Mouse (Mus musculus) hindbrain, embryonic 15.5 days (tissue): ENCODE measurements at regions not wholly inside any gene's neighbourhood (a gene's known extent, or its start where the extent isn't known, plus 50 kb on each side); places are given as distances from the start of the nearest gene placed in this dataset.
A peak's percentile ranks its signal among the peaks of the same experiment; 100 is the strongest.
"Not testable (repeated sequence)": the region's sequence is repeated elsewhere in the genome, so short reads cannot be mapped to it uniquely, and the experiment has no call there.

Source experiments
- ATAC-seq: fragments of 200-750 bp; cut with Nextera tagmentation; 2 replicates; pipeline ENCODE4 v1.8.0; 2017; ENCODE audit warnings: low read depth, moderate number of reproducible peaks, moderate TSS enrichment; ENCODE audit not compliant: low FRiP score
- H3K27ac ChIP-seq: fragments of 300-500 bp; sonication (generic); replicated peaks from 2 replicates; pipeline ENCODE4 v1.5.1; 2015; ENCODE audit warnings: mild to moderate bottlenecking, inconsistent platforms
- H3K27me3 ChIP-seq: fragments of 300-500 bp; sonication (generic); 2 replicates; pipeline ENCODE4 v1.6.1; 2015; ENCODE audit warnings: control low read depth, inconsistent platforms
- H3K36me3 ChIP-seq: fragments of 300-500 bp; sonication (generic); 2 replicates; pipeline ENCODE4 v1.6.1; 2015; ENCODE audit warnings: control low read depth, inconsistent platforms
- H3K4me1 ChIP-seq: fragments of 300-500 bp; sonication (generic); replicated peaks from 2 replicates; pipeline ENCODE4 v1.6.1; 2015; ENCODE audit warnings: control low read depth, inconsistent platforms
- H3K4me2 ChIP-seq: fragments of 300-500 bp; sonication (generic); 2 replicates; pipeline ENCODE4 v1.6.1; 2015; ENCODE audit warnings: moderate library complexity, mild to moderate bottlenecking, inconsistent platforms
- H3K4me3 ChIP-seq: fragments of 300-500 bp; sonication (generic); 2 replicates; pipeline ENCODE4 v1.5.1; 2015; ENCODE audit warnings: mild to moderate bottlenecking, inconsistent platforms
- H3K9ac ChIP-seq: fragments of 300-500 bp; sonication (generic); 2 replicates; pipeline ENCODE4 v1.6.1; 2015; ENCODE audit warnings: inconsistent platforms
- H3K9me3 ChIP-seq: fragments of 300-500 bp; sonication (generic); 2 replicates; pipeline ENCODE4 v1.6.1; 2016; ENCODE audit warnings: control low read depth, inconsistent platforms
- WGBS: fragments of 180-500 bp; shearing (Covaris S2); methylation state at CpG from one replicate; pipeline ENCODE4 v1.1.7; 2015; 5-methylcytosine and 5-hydroxymethylcytosine counted together

DNA sequence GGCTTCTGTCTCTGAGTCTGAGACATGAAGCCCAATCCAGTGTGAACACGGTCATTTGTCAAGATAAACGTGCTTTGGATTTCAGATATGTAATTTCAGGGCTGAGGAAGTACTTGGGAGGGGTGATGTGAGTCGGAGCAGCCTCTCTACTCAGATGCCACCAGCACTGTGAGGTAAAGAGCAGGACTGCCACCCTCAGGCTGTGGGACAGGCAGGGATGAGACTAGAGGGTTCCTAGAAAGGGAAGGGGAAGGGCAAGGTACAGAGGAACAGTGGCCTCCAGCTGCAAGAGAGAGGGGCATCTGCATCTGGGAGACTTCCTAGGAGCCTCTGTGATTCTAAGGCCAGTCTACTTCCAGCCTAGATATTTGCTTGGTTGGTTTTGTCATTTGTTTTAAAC, 78.7 kb upstream of the Csrp2 start:
- WGBS, result 68% methylated on average over 3 of the region's 3 CpGs
- Histone ChIP-seq H3K4me1 (no peaks in the 10 kb centered on the region), H3K4me3 (no peak overlapping the region), H3K36me3 (no peaks in the 10 kb centered on the region), H3K27me3 (no peaks in the 10 kb centered on the region), H3K4me2 (no peak overlapping the region), H3K9me3 (no peaks in the 10 kb centered on the region), H3K27ac (no peak overlapping the region), H3K9ac (no peak overlapping the region)
- no peak for ATAC-seq

DNA sequence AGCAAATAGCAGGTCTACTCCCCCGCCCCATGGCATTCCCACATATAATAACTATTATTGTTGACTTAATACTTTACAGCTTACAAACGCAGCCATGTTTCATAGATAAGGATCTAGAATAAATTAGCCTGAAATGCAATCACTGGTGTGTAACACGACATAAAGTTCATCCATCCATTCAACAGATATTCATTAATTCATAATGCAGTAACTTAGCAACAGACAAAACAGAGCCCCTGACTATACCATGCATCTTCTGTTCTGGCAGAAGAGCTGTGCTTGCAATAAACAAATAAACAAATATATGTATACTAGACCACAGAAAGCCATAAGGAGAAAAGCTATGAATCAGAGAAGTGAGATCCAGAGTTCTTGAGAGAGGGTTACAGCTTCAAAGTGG, 77.9 kb upstream of the Csrp2 start:
- Histone ChIP-seq H3K4me2 (no peak overlapping the region), H3K4me3 (no peak overlapping the region), H3K9ac (no peak overlapping the region), H3K27ac (no peak overlapping the region), H3K27me3 (no peaks in the 10 kb centered on the region), H3K9me3 (no peaks in the 10 kb centered on the region), H3K36me3 (no peaks in the 10 kb centered on the region), H3K4me1 (no peaks in the 10 kb centered on the region)
- WGBS, result 67% methylated on average over 3 of the region's 3 CpGs
- ATAC-seq, result no peak

DNA sequence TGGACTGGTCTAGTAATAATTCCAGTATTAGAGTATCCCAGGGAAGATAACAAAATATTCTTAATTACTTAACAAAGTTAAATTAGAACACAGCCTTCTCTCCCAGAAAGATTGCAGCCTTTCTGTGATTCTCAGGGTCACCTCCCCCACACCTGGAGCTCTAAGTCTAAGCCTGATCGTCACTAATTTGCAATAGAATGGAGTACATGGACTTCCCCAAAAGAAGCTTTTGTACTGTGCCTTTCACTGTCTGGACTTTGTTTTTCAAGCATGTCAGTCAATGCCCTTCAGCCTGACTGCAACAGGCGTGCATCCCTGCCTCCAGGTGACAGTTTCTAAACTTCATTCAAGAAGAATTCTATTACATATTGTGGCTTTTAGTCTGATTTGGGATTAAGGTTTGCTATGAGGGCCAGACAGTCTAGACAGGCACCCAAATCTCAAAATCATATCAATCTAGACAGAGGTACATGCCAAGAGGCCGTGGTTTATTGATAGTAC, 64.9 kb upstream of the Csrp2 start:
- not testable (repeated sequence) for H3K4me2 ChIP-seq, H3K36me3 ChIP-seq, H3K27me3 ChIP-seq, H3K4me3 ChIP-seq, H3K4me1 ChIP-seq, H3K27ac ChIP-seq, H3K9me3 ChIP-seq, ATAC-seq, H3K9ac ChIP-seq
- 54% methylated on average over 3 of the region's 3 CpGs for WGBS

DNA sequence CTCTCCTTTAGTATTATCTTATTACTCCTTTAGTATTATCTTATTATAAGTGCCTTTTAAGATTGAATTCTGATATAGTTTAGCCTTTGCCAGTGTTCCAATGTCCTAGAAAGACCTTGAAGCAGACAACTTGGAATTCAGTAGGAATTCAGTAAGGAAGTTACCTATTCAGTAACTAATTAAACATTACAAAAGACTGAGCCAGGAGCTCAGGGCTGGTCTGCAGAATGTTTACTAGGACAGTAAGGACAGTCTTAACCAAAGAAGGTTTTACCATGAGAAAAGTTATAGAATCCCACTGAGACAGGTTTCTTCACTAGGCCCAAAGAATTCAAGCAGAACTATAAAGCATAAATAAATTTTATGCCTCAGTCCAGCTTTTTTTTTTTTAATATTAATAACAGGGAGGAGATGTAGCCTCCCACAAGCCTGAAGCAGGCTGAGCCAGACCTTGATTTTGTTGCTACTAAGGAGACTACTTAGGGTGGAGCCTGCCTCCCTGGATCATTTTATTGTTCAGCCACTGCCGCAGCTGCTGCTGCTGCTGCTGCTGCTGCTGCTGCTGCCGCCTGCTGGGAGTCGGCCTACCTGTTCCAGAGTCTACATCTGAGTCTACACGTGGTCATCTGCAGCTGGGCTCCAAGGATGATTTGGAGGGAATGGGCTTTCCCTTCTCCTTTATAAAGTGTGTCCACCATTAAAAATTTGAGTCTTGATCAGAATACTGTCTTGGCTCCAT, 63.8 kb upstream of the Csrp2 start:
- not testable (repeated sequence) for H3K27ac ChIP-seq, ATAC-seq, H3K4me3 ChIP-seq, H3K4me1 ChIP-seq, H3K9ac ChIP-seq, H3K36me3 ChIP-seq, H3K9me3 ChIP-seq, H3K27me3 ChIP-seq, H3K4me2 ChIP-seq
- 36% methylated on average over 4 of the region's 4 CpGs for WGBS

DNA sequence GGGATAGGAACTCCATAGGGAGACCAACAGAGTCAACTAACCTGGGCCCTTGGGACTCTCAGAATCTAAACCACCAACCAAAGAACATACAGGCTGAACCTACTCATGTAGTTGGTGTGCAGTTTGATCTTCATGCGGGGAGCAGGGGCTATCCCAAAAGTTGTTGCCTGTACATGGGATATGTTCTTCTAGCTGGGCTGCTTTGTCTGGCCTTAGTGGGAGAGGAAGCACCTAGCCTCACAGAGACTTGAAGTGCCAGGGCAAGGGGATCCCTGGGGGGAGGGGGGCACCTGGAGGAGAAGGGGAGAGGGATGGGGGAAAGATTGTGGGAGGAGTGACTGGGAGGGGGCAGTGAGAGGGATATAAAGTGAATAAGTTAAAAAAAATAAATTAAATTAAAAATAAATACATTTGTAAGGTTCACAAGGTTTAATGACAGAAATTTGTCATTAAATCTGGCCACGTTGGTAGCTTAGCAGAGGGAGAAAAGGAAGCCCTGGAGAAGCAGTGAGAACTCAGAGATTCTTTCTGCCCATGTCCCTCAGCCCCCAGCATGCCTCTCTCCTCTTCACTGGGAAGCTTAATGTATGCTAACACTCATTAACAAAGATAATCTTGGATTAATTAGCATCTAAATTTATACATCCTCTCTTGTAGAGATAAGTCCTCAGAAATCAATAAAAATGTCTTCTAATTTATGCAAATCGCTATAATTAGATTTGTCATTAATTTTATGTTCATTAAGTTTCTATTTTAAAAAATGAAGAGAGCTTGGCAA, 62.1 kb upstream of the Csrp2 start:
- H3K9ac ChIP-seq, result no peak overlapping the region
- no peaks in the 10 kb centered on the region for H3K36me3 ChIP-seq
- H3K4me1 ChIP-seq, result peaks cover 8% of the 10 kb centered on the region; the same call in 1 of the 2 replicates
- no peak overlapping the region for H3K4me2 ChIP-seq
- peak; percentile 54; the same call in 1 of the 2 replicates for ATAC-seq
- no peaks in the 10 kb centered on the region for H3K9me3 ChIP-seq
- H3K27me3 ChIP-seq, result no peaks in the 10 kb centered on the region
- H3K27ac ChIP-seq, result peak overlapping the region; percentile 76; the same call in 1 of the 2 replicates
- H3K4me3 ChIP-seq, result no peak overlapping the region
- WGBS, result 66% methylated on average over 3 of the region's 3 CpGs

DNA sequence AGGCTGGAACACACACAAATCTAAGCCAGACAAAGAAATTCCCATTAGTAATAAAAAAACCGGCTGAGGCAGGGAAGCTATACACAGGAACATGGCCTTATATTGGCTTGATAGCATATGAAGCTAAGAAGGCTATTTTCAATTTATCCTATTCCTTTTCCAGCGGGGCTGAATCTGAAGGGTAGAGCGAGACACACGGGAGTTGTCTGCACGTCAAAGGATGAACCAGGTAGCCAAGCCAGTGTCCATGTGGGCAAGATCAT, 61.6 kb upstream of the Csrp2 start:
- no peak overlapping the region for H3K4me2 ChIP-seq
- no peaks in the 10 kb centered on the region for H3K9me3 ChIP-seq
- WGBS, result 41% methylated on average over 5 of the region's 5 CpGs
- no peak overlapping the region for H3K9ac ChIP-seq
- H3K4me1 ChIP-seq, result peaks cover 8% of the 10 kb centered on the region; the same call in 1 of the 2 replicates
- ATAC-seq, result peak; percentile 30; the same call in 1 of the 2 replicates
- no peaks in the 10 kb centered on the region for H3K27me3 ChIP-seq
- peak overlapping the region; percentile 76 for H3K27ac ChIP-seq
- no peaks in the 10 kb centered on the region for H3K36me3 ChIP-seq
- H3K4me3 ChIP-seq, result no peak overlapping the region

DNA sequence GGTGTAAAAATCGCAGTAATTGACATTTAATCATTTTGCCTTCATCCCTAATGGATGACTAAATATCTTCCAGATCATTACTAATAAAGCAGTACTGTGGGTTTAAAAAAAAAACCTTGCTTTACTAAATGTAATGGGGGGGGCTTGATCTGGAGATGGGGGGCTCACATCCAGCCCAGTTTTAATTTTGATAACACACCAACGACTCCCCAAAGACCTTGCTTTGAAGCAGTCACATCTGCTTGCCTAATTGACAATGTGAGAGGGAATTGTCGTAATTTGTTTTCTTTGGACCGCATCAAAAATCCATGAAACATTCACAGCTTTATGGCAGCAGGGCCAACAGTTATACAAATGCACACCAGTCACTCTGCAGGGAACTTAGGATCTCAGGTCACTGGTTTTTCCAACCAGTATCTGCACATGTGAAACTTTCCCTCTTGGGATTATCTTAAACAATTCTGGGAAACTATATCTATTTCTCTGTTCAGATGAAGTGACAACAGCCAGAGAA, 61.1 kb upstream of the Csrp2 start:
- Histone ChIP-seq H3K4me1 (peaks cover 8% of the 10 kb centered on the region; the same call in 1 of the 2 replicates), H3K36me3 (no peaks in the 10 kb centered on the region), H3K4me3 (no peak overlapping the region), H3K9ac (no peak overlapping the region), H3K9me3 (no peaks in the 10 kb centered on the region), H3K4me2 (no peak overlapping the region), H3K27me3 (no peaks in the 10 kb centered on the region), H3K27ac (peak overlapping the region; percentile 76)
- 45% methylated on average over 4 of the region's 4 CpGs for WGBS
- no peak for ATAC-seq

DNA sequence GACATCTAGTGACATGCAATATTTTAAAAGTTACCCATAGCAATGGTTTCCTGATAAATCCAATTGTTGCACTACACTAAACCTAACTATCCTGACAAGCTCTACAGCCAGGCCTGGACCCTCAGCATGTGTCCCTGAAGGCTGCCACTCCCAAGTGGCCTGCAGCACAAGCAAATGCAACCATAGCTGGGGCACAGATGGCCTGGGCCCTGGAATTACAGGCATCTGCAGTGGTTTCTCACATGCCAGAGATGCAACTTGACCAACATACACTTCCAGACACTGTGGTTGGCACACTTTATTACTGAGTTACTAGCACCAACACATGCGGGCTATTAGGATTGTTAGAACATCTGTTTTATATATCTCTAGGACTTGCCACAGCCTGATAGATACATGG, 60.3 kb upstream of the Csrp2 start:
- no peak overlapping the region for H3K9ac ChIP-seq
- no peak overlapping the region for H3K4me2 ChIP-seq
- no peaks in the 10 kb centered on the region for H3K36me3 ChIP-seq
- peaks cover 8% of the 10 kb centered on the region; the same call in 1 of the 2 replicates for H3K4me1 ChIP-seq
- no peak overlapping the region for H3K4me3 ChIP-seq
- H3K27ac ChIP-seq, result no peak overlapping the region
- WGBS, result 95% methylated on average over 1 of the region's 1 CpGs
- H3K9me3 ChIP-seq, result no peaks in the 10 kb centered on the region
- ATAC-seq, result no peak
- no peaks in the 10 kb centered on the region for H3K27me3 ChIP-seq
